Mouse (Mus musculus) T-helper 1 cell (primary cell): Measurements from ENCODE around the gene Gm7030.
"Not testable (repeated sequence)": the region's sequence is repeated elsewhere in the genome, so short reads cannot be mapped to it uniquely, and the experiment has no call there.

Experiments
- in situ Hi-C: fragments of 300-600 bp; cut with MboI, MseI; formaldehyde crosslinking; loops from one replicate; pipeline ENCODE4 v1.15.1; 2025; ENCODE audit warnings: high pct_unique_total_duplicates

Gene Gm7030

GRCm38 (mm10) chr17:36128968-36129817, at the start of gene Gm7030:
Gene Gm7030, minus strand, starts transcription at chr17:36129425.
- in situ Hi-C loops: loop anchor here (10.0 kb wide), 1 partner anchor 74 kb away; the partner anchor contains the start of gene Gm11127

GRCm38 (mm10) chr17:36178938-36179337, 49.7 kb upstream of the Gm7030 start:
- in situ Hi-C loops: loop anchor here (5.0 kb wide), 1 partner anchor 87 kb away; no protein-coding TSS in a partner anchor

DNA sequence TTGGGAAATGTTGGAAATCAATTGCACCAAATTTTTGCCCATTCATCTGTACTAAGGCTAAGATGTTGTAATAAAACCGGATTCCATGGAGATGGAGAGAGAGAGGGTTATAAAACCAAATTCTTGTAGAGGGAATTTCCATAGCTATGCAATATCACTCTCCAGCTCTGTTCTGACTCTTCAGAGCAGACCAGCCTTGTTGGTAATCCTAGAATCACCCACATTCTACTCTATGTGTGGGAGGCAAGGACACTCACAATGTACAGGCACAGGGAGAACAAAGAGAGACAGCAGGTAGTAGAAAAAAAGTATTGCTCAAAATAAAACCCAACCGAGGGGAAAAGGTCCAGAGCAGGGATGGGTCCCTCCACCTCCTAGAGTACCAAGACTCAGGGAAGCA, 46.9 kb upstream of the Gm7030 start:
- in situ Hi-C loops: loop anchor here (5.0 kb wide), 1 partner anchor 84 kb away; no protein-coding TSS in a partner anchor

DNA sequence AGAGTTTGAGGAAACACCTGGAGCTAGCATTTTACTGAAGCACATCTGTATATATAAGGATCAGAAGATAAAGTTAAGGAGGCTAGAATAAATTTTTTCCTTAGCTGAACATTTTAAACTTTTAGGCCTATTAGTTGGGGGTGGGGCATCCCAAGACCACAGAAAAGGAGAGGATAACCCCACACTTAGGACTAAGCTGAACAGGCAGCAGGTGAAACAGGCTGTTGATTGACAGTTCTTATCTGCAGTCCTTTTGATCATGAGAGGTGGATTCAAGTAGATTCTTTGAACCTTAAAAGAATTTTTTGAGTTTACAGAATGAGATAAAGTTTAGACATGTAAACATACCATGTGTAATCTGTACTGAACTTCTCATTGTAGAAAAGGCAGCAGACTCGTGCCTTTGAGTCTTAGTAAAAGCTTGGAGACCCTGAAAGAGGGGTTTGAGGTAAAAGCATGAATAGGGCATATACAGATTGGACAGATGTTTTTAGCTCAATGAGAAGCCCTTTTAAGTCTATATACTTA, 41.1 kb upstream of the Gm7030 start:
- in situ Hi-C loops: no loop called here

GRCm38 (mm10) chr17:36169753-36170152, 40.5 kb upstream of the Gm7030 start:
- in situ Hi-C loops: no loop called here

GRCm38 (mm10) chr17:36169094-36169493, 39.9 kb upstream of the Gm7030 start:
- in situ Hi-C loops: not testable (repeated sequence)

DNA sequence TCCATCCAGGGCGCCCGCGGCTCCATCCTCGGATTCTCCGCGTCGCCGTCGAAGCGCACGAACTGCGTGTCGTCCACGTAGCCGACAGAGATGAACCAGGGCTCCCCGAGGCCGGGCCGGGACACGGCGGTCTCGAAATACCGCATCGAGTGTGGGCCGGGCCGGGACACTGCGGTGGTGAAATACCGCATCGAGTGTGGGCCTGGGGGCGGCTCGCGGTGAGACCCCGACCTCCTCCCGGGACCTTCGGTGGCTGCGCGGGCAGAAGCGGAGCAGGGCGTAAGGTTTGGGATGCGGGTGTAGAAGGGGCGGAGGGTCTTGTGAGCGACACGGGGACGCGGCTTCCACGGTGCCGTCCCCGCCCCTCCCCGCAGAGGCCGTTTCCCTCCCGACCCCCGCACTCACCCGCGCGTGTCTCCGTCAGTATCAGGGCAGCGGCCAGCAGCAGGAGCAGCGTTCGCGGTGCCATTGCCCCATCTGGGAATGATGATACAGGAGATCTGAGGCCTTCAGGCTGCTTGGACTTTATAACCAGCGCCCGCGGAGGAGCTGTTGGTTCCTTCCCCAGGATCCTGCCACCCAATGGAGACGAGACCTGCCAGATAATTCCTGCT, 38.9 kb upstream of the Gm7030 start, which contains the start of gene Gm8909:
Gm8909 (minus strand) TSS at position 499 of the 614 bp plus-strand sequence.
- in situ Hi-C loops: no loop called here

- in situ Hi-C loops: no loop called here
Measured at GRCm38 (mm10) chr17:36167306-36168038, 38.2 kb upstream of the Gm7030 start.

- in situ Hi-C loops: not testable (repeated sequence)
Measured at GRCm38 (mm10) chr17:36166901-36167300, 37.7 kb upstream of the Gm7030 start.

- in situ Hi-C loops: no loop called here
Measured at GRCm38 (mm10) chr17:36161129-36162051, 32.2 kb upstream of the Gm7030 start.

GRCm38 (mm10) chr17:36158264-36158663, 29.0 kb upstream of the Gm7030 start:
- in situ Hi-C loops: not testable (repeated sequence)

GRCm38 (mm10) chr17:36157782-36158181, 28.6 kb upstream of the Gm7030 start:
- in situ Hi-C loops: not testable (repeated sequence)

GRCm38 (mm10) chr17:36154271-36155149, 25.3 kb upstream of the Gm7030 start:
- in situ Hi-C loops: no loop called here

GRCm38 (mm10) chr17:36151200-36151599, 22.0 kb upstream of the Gm7030 start:
- in situ Hi-C loops: not testable (repeated sequence)

- in situ Hi-C loops: not testable (repeated sequence)
Measured at GRCm38 (mm10) chr17:36148468-36148867, 19.2 kb upstream of the Gm7030 start.

GRCm38 (mm10) chr17:36146937-36147336, 17.7 kb upstream of the Gm7030 start:
- in situ Hi-C loops: not testable (repeated sequence)

DNA sequence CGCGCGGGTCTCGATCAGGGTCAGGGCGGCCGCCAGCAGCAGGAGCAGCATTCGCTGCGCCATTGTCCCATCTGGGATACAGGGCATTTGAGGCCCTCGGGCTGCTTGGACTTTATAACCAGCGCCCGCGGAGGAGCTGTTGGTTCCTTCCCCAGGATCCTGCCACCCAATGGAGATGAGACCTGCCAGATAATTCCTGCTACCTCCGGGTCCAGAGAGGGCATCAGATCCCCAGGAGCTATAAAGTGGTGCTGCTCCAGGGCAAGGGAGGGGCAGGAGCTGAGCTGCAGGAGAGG, 16.6 kb upstream of the Gm7030 start:
- in situ Hi-C loops: not testable (repeated sequence)

- in situ Hi-C loops: no loop called here
Measured at GRCm38 (mm10) chr17:36145111-36145860, 16.1 kb upstream of the Gm7030 start.

DNA sequence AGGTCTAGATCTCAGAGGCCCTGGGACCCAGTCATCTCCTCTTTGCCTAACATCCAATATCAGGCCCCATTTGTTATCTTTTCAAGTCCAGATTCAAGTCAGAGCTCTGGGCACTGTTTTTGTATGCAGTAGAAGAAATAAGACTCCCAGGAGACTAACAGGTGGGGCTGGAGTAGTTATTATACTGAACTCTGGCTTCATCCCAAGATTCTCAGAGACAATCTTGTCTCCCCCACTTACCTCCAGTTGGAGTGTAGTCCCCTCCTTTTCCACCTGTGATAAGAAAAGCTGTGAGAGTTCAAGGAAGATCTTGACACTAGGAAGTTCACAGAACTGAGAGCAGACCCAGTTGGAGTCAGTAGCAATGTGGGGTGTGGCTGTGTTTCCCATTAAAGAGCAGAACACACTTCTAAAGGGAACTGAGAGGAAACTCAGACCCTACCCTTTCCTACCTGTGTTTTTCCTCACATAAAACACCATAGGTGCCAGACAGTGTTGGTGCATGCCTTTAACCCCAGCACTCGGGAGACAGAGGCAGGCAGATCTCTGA, 7.1 kb upstream of the Gm7030 start:
- in situ Hi-C loops: not testable (repeated sequence)
